Mouse (Mus musculus): ENCODE data around the gene Tigar. TPM values are rescaled to one million over a fixed set of nuclear protein-coding genes. Genes with fewer than 3 reads are reported as not detected.

The Tigar gene
- total and polyA plus RNA-seq, 3 experiments, result 3.2 to 5.6 TPM; not detected in 1

GRCm38 (mm10) chr6:127133433-127134245, 24.3 kb upstream of the Tigar start:
- Histone ChIP-seq H3K27me3 (ENCODE audit: control insufficient read depth in 1 of 2, insufficient read depth in 2 of 2, low read length in 2 of 2) (no peaks in the 10 kb centered on the region), H3K4me1 (ENCODE audit: control insufficient read depth in 1 of 2, insufficient read depth in 2 of 2, low read length in 2 of 2) (no peaks in the 10 kb centered on the region), H3K36me3 (ENCODE audit: control insufficient read depth in 1 of 2, insufficient read depth in 2 of 2, low read length in 2 of 2) (peaks cover 3 to 31% of the 10 kb centered on the region in 2 experiments)

DNA sequence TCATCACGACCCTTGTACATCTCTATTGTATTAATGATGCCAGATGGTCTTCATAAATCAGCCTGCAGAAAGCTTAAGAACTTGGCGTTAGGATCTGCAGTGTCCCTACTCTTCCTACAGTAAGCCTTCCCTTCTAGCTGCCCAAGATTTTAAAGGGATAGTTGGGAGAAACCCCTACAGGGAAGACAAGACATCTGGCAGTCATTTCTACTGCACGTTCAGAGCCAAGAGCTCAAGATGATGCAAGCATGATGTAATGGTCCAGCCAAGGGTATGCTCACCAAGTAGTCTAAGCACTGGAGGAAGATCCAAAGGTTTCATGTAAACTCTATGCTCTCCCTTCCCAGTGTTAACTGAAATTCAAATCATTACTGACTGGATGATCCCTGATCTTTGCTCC, 23.4 kb upstream of the Tigar start:
- no peaks in the 10 kb centered on the region for H3K79me2 ChIP-seq (ENCODE audit: control insufficient read depth, insufficient read depth, low read length, poor library complexity)
- peaks cover 3 to 35% of the 10 kb centered on the region in 2 experiments for H3K36me3 ChIP-seq (ENCODE audit: control insufficient read depth in 1 of 2, insufficient read depth in 2 of 2, low read length in 2 of 2)
- no peak overlapping the region for H3K4me3 ChIP-seq (ENCODE audit: control insufficient read depth in 1 of 2, insufficient read depth in 1 of 2, low read depth in 2 of 2, low read length in 2 of 2)
- H3K9me3 ChIP-seq (replicated peaks; ENCODE audit: insufficient read depth, low read length), result no peaks in the 10 kb centered on the region
- no peaks in the 10 kb centered on the region for H3K27me3 ChIP-seq (ENCODE audit: control insufficient read depth in 1 of 2, insufficient read depth in 2 of 2, low read length in 2 of 2)
- no peaks in the 10 kb centered on the region for H3K4me1 ChIP-seq (ENCODE audit: control insufficient read depth in 1 of 2, insufficient read depth in 2 of 2, low read length in 2 of 2)
- TF ChIP-seq E2F4 (IDR thresholded peaks at IDR 0.05; ENCODE audit: borderline replicate concordance, low read depth, low read length) (no peak), ZMIZ1 (IDR thresholded peaks at IDR 0.05; ENCODE audit: low read depth, low read length) (no peak), MAX (IDR thresholded peaks at IDR 0.05; ENCODE audit: low read length) (no peak), EP300 (IDR thresholded peaks at IDR 0.05; ENCODE audit: low read depth in 1 of 2, low read length in 2 of 2) (no peak), NRF1 (IDR thresholded peaks at IDR 0.05; ENCODE audit: insufficient read depth, low read depth, low read length, poor library complexity, severe bottlenecking) (no peak), ELF1 (IDR thresholded peaks at IDR 0.05; ENCODE audit: low read depth, low read length) (no peak), ZKSCAN1 (IDR thresholded peaks at IDR 0.05; ENCODE audit: low read depth, low read length) (no peak), NELFE (IDR thresholded peaks at IDR 0.05; ENCODE audit: low read depth, low read length) (no peak), POLR2AphosphoS5 (IDR thresholded peaks at IDR 0.05; ENCODE audit: borderline replicate concordance, low read depth, low read length) (no peak), MEF2A (IDR thresholded peaks at IDR 0.05; ENCODE audit: extremely low read depth, insufficient replicate concordance, low read depth, low read length, poor library complexity, severe bottlenecking) (no peak), POLR2AphosphoS2 (IDR thresholded peaks at IDR 0.05; ENCODE audit: low read length) (no peak), CHD2 (IDR thresholded peaks at IDR 0.05; ENCODE audit: low read length) (no peak), HCFC1 (IDR thresholded peaks at IDR 0.05; ENCODE audit: low read depth, low read length) (no peak), GABPA (IDR thresholded peaks at IDR 0.05; ENCODE audit: low read depth, low read length) (no peak), TAL1 (IDR thresholded peaks at IDR 0.05; ENCODE audit: low read length) (no peak), ETS1 (IDR thresholded peaks at IDR 0.05; ENCODE audit: low read depth, low read length) (no peak), POLR2A (IDR thresholded peaks at IDR 0.05; ENCODE audit: control insufficient read depth in 1 of 2, insufficient read depth in 1 of 2, low read depth in 1 of 2, low read length in 2 of 2, poor library complexity in 1 of 2) (no peak), CTCF (IDR thresholded peaks at IDR 0.05 in 2 of 3, conservative IDR thresholded peaks at IDR 0.05 in 1 of 3; ENCODE audit: control insufficient read depth in 1 of 3, insufficient read depth in 1 of 3, low read depth in 2 of 3, low read length in 3 of 3, poor library complexity in 1 of 3, severe bottlenecking in 1 of 3) (no peak), ZNF384 (IDR thresholded peaks at IDR 0.05; ENCODE audit: low read depth, low read length) (no peak)
- no peak overlapping the region; the same call in 1 of the 2 replicates for H3K27ac ChIP-seq (ENCODE audit: control insufficient read depth, low read depth, low read length)
- no peak overlapping the region for H3K9ac ChIP-seq (ENCODE audit: control insufficient read depth, low read depth, low read length, poor library complexity, severe bottlenecking)
- no peak for DNase-seq (ENCODE audit: low read depth, low spot score)

More at GRCm38 (mm10) chr6:127133433-127134245, 24.3 kb upstream of the Tigar start:
- H3K79me2 ChIP-seq (ENCODE audit: control insufficient read depth, insufficient read depth, low read length, poor library complexity), result no peaks in the 10 kb centered on the region
- no peak overlapping the region for H3K9ac ChIP-seq (ENCODE audit: control insufficient read depth, low read depth, low read length, poor library complexity, severe bottlenecking)
- no peak overlapping the region for H3K27ac ChIP-seq (ENCODE audit: control insufficient read depth, low read depth, low read length)
- DNase-seq (ENCODE audit: low read depth, low spot score), result no peak
- no peaks in the 10 kb centered on the region for H3K9me3 ChIP-seq (replicated peaks; ENCODE audit: insufficient read depth, low read length)
- TF ChIP-seq POLR2A (IDR thresholded peaks at IDR 0.05; ENCODE audit: control insufficient read depth in 1 of 2, insufficient read depth in 1 of 2, low read depth in 1 of 2, low read length in 2 of 2, poor library complexity in 1 of 2) (no peak), MYB (IDR thresholded peaks at IDR 0.05; ENCODE audit: low read depth, low read length) (no peak), HCFC1 (IDR thresholded peaks at IDR 0.05; ENCODE audit: low read depth, low read length) (no peak), CTCF (IDR thresholded peaks at IDR 0.05 in 2 of 3, conservative IDR thresholded peaks at IDR 0.05 in 1 of 3; ENCODE audit: control insufficient read depth in 1 of 3, insufficient read depth in 1 of 3, low read depth in 2 of 3, low read length in 3 of 3, poor library complexity in 1 of 3, severe bottlenecking in 1 of 3) (no peak), E2F4 (IDR thresholded peaks at IDR 0.05; ENCODE audit: borderline replicate concordance, low read depth, low read length) (no peak), RAD21 (IDR thresholded peaks at IDR 0.05; ENCODE audit: low read depth, low read length) (no peak), GABPA (IDR thresholded peaks at IDR 0.05; ENCODE audit: low read depth, low read length) (no peak), EP300 (IDR thresholded peaks at IDR 0.05; ENCODE audit: low read depth in 1 of 2, low read length in 2 of 2) (no peak), CHD2 (IDR thresholded peaks at IDR 0.05; ENCODE audit: low read length) (no peak)
- H3K4me3 ChIP-seq (ENCODE audit: control insufficient read depth in 1 of 2, insufficient read depth in 1 of 2, low read depth in 2 of 2, low read length in 2 of 2), result no peak overlapping the region
